Mouse (Mus musculus) left cerebral cortex, postnatal 10 days (tissue): ENCODE data around the gene Slfn9. TPM values are rescaled to one million over a fixed set of nuclear protein-coding genes. Genes with fewer than 3 reads are reported as not detected.
"Not testable (repeated sequence)": the region's sequence is repeated elsewhere in the genome, so short reads cannot be mapped to it uniquely, and the experiment has no call there.

ENCODE experiments used
- DNase-seq, 2 experiments: peaks; one replicate each; pipeline ENCODE4 v3.0.0; 2021 to 2022; ENCODE audit warnings: low spot score in 2 of 2, mixed read lengths in 1 of 2; ENCODE audit errors: extremely low spot score in 1 of 2
- intact Hi-C: fragments of 180-260 bp; cut with DNase I; formaldehyde crosslinking; loops from one replicate; pipeline ENCODE4 v1.15.1; 2025
- total RNA-seq, 2 experiments: library from RNA; stranded (reverse); gene quantifications; 2 replicates each; pipeline ENCODE4 v1.2.3; 2021

Slfn9 gene
- total RNA-seq, 2 experiments from 2014 or later, result 0.47 to 0.60 TPM

DNA sequence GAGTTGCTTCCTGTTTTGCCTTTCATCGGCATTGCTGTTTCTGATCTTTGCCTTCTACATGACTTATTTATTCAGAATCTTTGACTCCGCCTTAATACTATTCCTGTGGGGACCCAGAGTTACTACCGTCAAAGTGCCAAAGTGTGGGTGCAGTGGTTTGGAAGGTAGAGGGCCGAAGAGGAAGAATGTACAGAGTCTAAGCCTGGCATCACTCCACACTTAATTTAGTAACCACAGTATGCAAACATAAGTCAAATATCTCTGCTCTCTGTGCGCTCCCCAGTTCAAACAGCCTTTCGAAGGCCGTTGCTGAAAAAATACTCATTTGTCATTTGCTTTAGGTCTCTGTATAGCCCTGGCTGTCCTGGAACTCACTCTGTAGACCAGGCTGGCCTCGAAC lies 29.4 kb downstream of the Slfn9 start:
- DNase-seq, result no peak
- intact Hi-C loops, result no loop called here

DNA sequence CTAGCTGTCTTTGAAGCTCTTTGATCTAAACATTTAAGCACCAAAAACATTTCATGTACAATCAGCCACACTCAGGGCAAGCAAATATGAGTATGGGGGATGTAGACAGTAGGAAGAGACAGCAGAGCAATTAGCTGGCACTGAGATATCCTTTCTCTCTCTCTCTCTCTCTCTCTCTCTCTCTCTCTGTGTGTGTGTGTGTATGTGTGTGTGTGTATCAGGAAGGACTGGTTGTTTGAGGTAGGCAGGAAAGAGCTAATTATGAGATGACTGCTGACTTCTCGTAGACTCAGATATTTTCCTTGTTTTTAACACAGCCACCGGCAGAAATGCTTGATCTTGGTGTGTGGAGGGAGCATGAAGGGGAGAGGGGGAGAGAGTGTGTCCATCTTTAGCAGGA lies 29.9 kb downstream of the Slfn9 start:
- DNase-seq, result no peak
- intact Hi-C loops, result no loop called here

DNA sequence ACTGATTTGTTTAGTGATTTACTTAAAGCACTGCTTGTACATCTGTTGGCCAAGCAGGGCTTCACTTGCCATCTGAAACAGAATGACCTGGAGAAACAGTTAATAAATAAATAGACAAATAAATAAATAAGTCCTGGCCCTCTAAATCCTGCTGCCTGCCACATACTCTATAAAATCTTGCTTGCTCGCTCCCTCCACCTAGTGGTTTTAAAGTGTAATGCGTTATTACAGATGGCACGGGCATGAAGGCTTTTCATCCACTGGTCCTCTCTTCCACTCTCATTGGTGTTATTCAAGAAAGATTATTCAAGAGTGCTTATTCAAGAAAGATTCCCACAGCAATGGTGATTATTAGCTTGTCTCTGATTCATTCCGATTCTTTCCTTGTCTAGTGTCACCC lies 32.0 kb downstream of the Slfn9 start:
- no peak for DNase-seq
- intact Hi-C loops, result loop anchor here (5.0 kb wide), 1 partner anchor 42 kb away; no protein-coding TSS in a partner anchor

GRCm38 (mm10) chr11:82956925-82957324 lies 34.7 kb downstream of the Slfn9 start:
- DNase-seq, result no peak
- intact Hi-C loops, result loop anchor here (5.0 kb wide), 1 partner anchor 40 kb away; no protein-coding TSS in a partner anchor

GRCm38 (mm10) chr11:82954631-82955030 lies 37.0 kb downstream of the Slfn9 start:
- intact Hi-C loops, result loop anchor here (5.0 kb wide), 1 partner anchor 37 kb away; no protein-coding TSS in a partner anchor
- no peak for DNase-seq

DNA sequence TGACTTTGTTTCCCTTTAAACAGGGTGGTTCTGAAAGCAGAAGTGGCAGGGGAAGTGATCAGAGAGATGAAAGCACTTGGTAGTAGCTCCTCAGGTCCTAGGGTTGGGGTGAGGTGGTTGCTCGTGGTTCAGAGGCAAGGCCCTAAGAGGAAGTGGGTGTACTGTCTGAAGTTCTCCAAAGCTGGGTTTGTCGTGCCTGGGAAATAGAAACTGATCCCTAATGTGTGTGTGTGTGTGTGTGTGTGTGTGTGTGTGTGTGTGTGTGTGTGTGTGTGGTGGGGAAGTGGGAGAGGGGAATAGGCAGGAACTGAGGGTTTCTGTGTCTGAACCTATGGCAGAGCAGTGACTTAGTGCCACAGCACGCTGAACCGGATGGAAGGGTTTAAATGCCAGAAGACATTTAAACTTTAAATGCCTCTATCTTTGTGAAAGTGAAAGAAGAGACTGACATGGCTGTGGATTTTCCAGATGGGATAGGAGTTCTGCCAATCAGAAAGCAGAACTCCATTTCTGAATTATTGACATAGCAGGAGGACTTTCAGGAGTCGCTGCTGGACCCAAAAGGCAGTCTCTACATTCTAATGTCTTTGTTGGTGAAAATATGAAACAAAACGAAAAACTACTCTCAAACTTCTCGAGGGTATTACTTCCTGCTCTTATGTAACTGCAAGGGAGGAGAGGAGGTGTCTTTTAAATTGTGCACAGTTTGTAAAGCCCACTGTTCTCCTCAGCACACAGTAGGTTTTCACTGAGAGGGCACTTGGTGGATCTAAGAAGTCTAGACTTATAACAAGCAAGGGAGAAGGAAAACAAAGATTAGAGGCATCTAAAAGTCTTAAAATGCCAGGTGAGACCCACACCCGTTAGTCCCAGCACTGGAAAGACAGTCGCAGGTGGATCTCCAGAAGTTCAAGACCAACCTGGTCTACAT lies 38.8 kb downstream of the Slfn9 start:
- intact Hi-C loops, result no loop called here
- DNase-seq, result no peak

DNA sequence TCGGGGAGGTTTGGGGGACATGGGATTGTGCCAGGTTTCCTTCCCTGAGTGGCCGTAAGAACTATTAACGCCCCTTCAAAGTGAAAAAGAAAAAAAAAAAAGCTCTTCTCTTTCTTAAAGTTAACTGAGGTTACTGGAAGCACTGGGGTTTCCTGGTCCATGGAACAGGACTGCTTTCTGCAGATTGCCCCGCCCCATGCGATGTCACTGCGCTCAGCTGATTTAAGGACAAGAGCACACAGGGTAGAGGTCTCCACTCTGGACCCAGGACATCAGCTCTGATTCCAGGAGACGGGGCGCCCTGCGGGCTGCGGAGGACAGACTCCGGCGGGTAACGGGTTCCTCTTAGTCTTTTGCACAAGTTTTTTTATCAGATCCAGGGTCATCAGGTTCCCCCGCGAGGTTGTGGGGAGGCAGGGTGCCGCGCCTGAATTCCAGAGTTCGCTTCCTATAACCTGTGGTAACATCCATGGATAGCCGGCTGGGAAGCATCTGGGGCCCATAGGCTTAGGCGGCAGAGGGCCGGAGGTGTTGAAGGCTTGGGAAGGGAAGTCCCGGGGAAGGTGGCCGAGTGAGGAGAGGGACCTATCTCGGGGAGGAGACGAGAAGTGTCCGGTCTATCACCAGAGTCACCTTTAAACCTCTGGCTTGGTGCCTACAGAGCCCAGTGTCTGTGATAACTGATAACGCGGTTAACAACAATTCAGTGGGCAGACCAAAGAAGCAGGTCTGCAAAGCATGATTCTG lies 39.6 kb downstream of the Slfn9 start:
- intact Hi-C loops, result no loop called here

GRCm38 (mm10) chr11:82950736-82951481 lies 40.7 kb downstream of the Slfn9 start, which contains the start of gene Slfn5:
TSS of gene Slfn5 (plus strand) at chr11:82951349.
- intact Hi-C loops, result no loop called here
- DNase-seq, result peak in 1 of 2 experiments; percentile 58

More for the DNA sequence above, 39.6 kb downstream of the Slfn9 start:
- DNase-seq, result peak in 1 of 2 experiments; percentile 82

- DNase-seq, result no peak
- intact Hi-C loops, result no loop called here
These were observed 42.6 kb downstream of the Slfn9 start for GRCm38 (mm10) chr11:82949036-82949435.

GRCm38 (mm10) chr11:82947457-82947856 lies 44.2 kb downstream of the Slfn9 start:
- DNase-seq, result no peak
- intact Hi-C loops, result no loop called here

GRCm38 (mm10) chr11:82945636-82946035 lies 46.0 kb downstream of the Slfn9 start:
- intact Hi-C loops, result no loop called here
- DNase-seq, result no peak

DNA sequence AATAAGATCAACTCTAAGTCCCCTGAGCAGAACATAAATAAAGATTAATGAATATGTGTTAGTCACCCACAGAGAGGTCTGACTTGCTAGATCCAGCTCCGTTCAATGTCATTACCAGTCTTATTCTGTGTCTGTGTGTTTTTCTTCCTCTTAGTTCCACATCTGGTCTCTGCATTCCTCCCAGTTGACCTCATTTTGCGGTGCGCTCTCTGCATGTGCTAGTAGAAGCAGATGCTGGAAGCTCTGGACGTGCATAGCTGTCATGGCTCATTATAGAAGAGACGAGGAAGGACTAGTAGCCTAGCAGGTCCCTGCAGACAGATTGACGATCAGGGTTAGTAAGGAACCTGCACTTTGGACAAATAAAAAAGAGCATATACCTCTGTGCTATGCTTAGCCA lies 48.3 kb downstream of the Slfn9 start:
- intact Hi-C loops, result no loop called here
- no peak for DNase-seq

- DNase-seq, result no peak
- intact Hi-C loops, result no loop called here
These were observed 58.4 kb downstream of the Slfn9 start for GRCm38 (mm10) chr11:82933186-82933585.

- intact Hi-C loops, result not testable (repeated sequence)
- peak in 1 of 2 experiments; percentile 60 for DNase-seq
These were observed 59.8 kb downstream of the Slfn9 start for GRCm38 (mm10) chr11:82931671-82932450.

GRCm38 (mm10) chr11:82931161-82931560 lies 60.5 kb downstream of the Slfn9 start:
- intact Hi-C loops, result not testable (repeated sequence)
- peak in 1 of 2 experiments; percentile 51 for DNase-seq

GRCm38 (mm10) chr11:82930391-82930955 lies 61.2 kb downstream of the Slfn9 start:
- DNase-seq, result peak in 1 of 2 experiments; percentile 77

GRCm38 (mm10) chr11:82929633-82929950 lies 62.0 kb downstream of the Slfn9 start:
- intact Hi-C loops, result no loop called here
- DNase-seq, result no peak

More at GRCm38 (mm10) chr11:82930391-82930955, 61.2 kb downstream of the Slfn9 start:
- intact Hi-C loops, result not testable (repeated sequence)
